Mouse (Mus musculus): ENCODE measurements around the gene Olfr531.

Olfr531 gene

GRCm38 (mm10) chr7:140402818-140403217, at the start of gene Olfr531:
Gene Olfr531 (minus strand): TSS chr7:140402918.
- no peak for DNase-seq (ENCODE audit: low spot score in 2 of 2)

GRCm38 (mm10) chr7:140443141-140443540, 40.4 kb upstream of the Olfr531 start:
- no peak for DNase-seq (ENCODE audit: low spot score in 2 of 2)

GRCm38 (mm10) chr7:140421539-140421938, 18.8 kb upstream of the Olfr531 start, which contains the start of gene Olfr532:
Gene Olfr532 (minus strand): TSS chr7:140421639.
- DNase-seq (ENCODE audit: low spot score in 2 of 2) = no peak

- DNase-seq (ENCODE audit: low spot score in 2 of 2) = no peak
These were observed 25.8 kb downstream of the Olfr531 start for GRCm38 (mm10) chr7:140376911-140377310.

GRCm38 (mm10) chr7:140376231-140376630, 26.5 kb downstream of the Olfr531 start, which contains the start of gene Olfr530:
Gene Olfr530 (minus strand): TSS chr7:140376331.
- DNase-seq (ENCODE audit: low spot score in 2 of 2) = no peak

GRCm38 (mm10) chr7:140374300-140374699, 28.4 kb downstream of the Olfr531 start:
- DNase-seq (ENCODE audit: low spot score in 2 of 2) = no peak

GRCm38 (mm10) chr7:140361571-140361970, 41.1 kb downstream of the Olfr531 start, which contains the start of gene Olfr60:
Gene Olfr60 (minus strand): TSS chr7:140361671.
- DNase-seq (ENCODE audit: low spot score in 2 of 2) = no peak

Data from cerebellum, postnatal 4 days (tissue).